Mouse (Mus musculus) megakaryocyte, embryonic 14.5 days (primary cell): ENCODE data around the gene B230217C12Rik.

Experiments used
- FLI1 ChIP-seq: IDR thresholded peaks from 2 replicates; pipeline ENCODE4 v1.6.1; 2012; ENCODE audit warnings: low read length, inconsistent platforms, mixed read lengths
- GATA1 ChIP-seq: IDR thresholded peaks from 3 replicates; pipeline ENCODE4 v1.6.1; 2012; ENCODE audit warnings: mixed read lengths, low read length, inconsistent platforms, borderline replicate concordance

DNA sequence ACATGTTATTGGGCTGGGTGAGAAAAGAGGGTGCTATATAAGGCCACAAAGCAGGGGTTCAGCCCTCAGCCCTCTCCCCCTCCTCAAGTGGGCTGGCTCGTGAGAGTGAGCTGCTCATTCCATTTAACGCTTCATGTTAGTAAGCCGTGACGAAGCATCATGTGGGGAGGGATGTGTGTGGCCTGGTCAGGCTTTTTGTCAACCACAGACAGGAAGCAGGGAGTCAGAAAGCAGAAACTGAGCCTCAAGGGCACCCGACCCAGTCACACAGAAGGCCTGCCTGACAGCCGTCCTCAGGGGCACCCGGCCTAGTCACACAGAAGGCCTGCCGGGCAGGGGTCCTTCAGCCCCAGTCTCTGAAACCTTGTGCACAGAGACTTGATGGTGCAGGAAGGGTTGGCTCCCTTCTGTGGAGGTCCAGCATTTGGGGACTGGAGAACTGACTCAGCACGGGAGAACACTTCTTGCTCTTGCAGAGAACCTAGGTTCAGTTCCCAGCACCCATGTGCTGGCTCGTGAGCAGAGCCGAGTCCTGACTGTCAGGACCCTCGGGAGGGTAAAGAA is 10.6 kb upstream of the B230217C12Rik start:
- TF ChIP-seq GATA1: no peak
- 0 out of 2 replicates have a peak, but pooled peaks have one; percentile 36 for TF ChIP-seq FLI1
